Mouse (Mus musculus) central nervous system, embryonic 14 days (tissue): ENCODE measurements around the gene Dvl3. TPM values are rescaled to one million over a fixed set of nuclear protein-coding genes. Genes with fewer than 3 reads are reported as not detected.

ENCODE experiments used
- polyA plus RNA-seq: library from polyadenylated mRNA; depleted of rRNA; stranded (reverse); fragments of >200 nt; gene quantifications from 2 replicates; pipeline ENCODE4 v1.2.3, GENCODE M21; 2012; rRNA removed

The Dvl3 gene
- polyA plus RNA-seq: 81.3 and 94.9 TPM in 2 replicates

DNA sequence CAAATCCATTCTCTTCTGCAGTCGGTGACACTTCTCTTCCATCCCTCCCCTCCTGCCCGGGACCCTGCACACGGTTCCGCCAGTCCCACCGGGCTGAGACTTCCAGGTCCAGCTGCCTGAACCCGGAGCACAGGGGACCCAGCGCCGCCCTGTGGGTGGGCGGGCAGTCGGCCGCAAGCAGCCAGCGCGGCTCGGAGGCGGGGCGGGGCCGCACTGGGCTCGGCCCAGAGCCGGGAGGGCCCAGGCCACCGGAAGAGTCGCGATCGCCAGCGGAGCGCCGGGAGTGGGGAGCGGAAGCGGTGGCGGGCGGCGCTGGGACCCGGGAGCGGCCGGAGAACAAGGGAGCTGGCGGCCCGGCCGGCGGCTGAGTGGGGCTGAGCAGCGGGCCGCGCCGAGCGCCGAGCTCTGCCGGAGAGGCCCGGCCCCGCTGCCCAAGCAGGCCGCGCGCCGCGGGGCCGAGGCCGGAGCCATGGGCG lies at the start of gene Dvl3:
TSS of gene Dvl3 (plus strand) at position 257 of the 476 bp plus-strand sequence.

GRCm38 (mm10) chr16:20498677-20499475 lies 17.9 kb upstream of the Dvl3 start, which contains the start of gene Eif2b5:
TSS of gene Eif2b5 (plus strand) at chr16:20498817.

DNA sequence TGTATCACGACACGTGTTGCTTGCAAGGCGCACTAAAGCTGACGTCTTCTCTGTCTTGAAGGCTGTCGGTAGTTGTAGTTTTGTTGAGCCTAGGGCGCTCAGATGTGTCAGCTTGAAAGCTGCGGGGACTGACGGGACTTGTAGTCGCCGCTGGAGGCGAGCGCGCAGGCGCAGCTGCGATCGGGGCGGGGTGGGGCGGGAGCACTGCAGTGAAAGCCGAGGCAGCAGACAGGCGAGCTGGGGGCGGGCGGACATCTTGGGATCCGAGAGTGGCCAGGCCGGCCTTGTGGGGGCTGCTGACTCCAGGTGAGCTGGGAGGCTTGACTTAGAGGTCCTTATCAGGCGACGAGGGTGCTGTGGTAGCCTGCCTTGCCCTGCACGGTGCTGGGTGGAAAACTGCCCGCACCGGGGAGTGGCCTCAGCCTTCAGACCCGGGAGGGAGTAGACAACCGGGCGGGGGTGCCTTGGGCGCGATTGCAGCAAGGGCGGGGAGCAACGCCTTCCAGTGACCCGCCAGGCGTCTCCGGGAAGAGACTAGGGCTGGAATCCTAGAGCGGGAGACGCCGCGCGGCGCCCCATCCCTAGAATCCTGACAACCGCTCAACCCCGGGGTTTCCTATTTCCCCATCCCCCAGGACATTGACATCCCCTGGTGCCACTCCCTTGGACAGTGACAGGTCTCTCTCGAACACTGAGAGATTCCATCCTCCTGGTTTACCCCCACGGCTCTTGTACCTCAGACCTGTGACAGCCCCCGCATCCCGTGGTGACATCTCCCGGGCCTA lies 18.7 kb downstream of the Dvl3 start, which contains the start of gene Ap2m1:
TSS of gene Ap2m1 (plus strand) at position 183 of the 785 bp plus-strand sequence.

GRCm38 (mm10) chr16:20548096-20548948 lies 31.5 kb downstream of the Dvl3 start, which contains the start of gene Abcf3:
TSS of gene Abcf3 (plus strand) at chr16:20548577.

Other genes starting within 250 kb of the Dvl3 start
- 65.5 and 68.5 TPM in 2 replicates for gene Parl, start 214.6 kb upstream of the Dvl3 start, polyA plus RNA-seq
- 0.02 and 0.03 TPM in 2 replicates for gene Cyp2ab1, start 191.6 kb upstream of the Dvl3 start, polyA plus RNA-seq
- 269 and 286 TPM in 2 replicates for gene Abcc5, start 90.6 kb upstream of the Dvl3 start, polyA plus RNA-seq
- gene Eif2b5, start 18.2 kb upstream of the Dvl3 start, polyA plus RNA-seq: 50.9 and 53.0 TPM in 2 replicates
- gene Ap2m1, start 18.5 kb downstream of the Dvl3 start, polyA plus RNA-seq: 996 and 1,020 TPM in 2 replicates
- 68.0 and 74.3 TPM in 2 replicates for gene Abcf3, start 31.6 kb downstream of the Dvl3 start, polyA plus RNA-seq
- 29.8 and 35.2 TPM in 2 replicates for gene Vwa5b2, start 72.5 kb downstream of the Dvl3 start, polyA plus RNA-seq
- 11.8 and 12.3 TPM in 2 replicates for gene Eef1akmt4, start 94.6 kb downstream of the Dvl3 start, polyA plus RNA-seq
- gene Gm49333, start 94.6 kb downstream of the Dvl3 start, polyA plus RNA-seq: 0.06 TPM in 1 of 2 replicates, not detected in the other
- 27.2 and 27.6 TPM in 2 replicates for gene Alg3, start 94.8 kb downstream of the Dvl3 start, polyA plus RNA-seq
- 65.1 and 66.7 TPM in 2 replicates for gene Camk2n2, start 104.3 kb downstream of the Dvl3 start, polyA plus RNA-seq
- gene Ece2, start 112.8 kb downstream of the Dvl3 start, polyA plus RNA-seq: 29.3 and 32.5 TPM in 2 replicates
- 219 and 227 TPM in 2 replicates for gene Psmd2, start 134.7 kb downstream of the Dvl3 start, polyA plus RNA-seq
- gene Eif4g1, start 151.3 kb downstream of the Dvl3 start, polyA plus RNA-seq: 245 and 252 TPM in 2 replicates
- gene Fam131a, start 176.3 kb downstream of the Dvl3 start, polyA plus RNA-seq: 44.1 and 52.6 TPM in 2 replicates
- 67.8 and 68.8 TPM in 2 replicates for gene Polr2h, start 200.7 kb downstream of the Dvl3 start, polyA plus RNA-seq
- 80.5 and 93.6 TPM in 2 replicates for gene Clcn2, start 200.8 kb downstream of the Dvl3 start, polyA plus RNA-seq
- gene Chrd, start 216.1 kb downstream of the Dvl3 start, polyA plus RNA-seq: 24.7 and 29.3 TPM in 2 replicates
- gene Thpo, start 217.5 kb downstream of the Dvl3 start, polyA plus RNA-seq: 3.2 and 3.3 TPM in 2 replicates